Mouse (Mus musculus) thymus, postnatal 36 days (tissue): ENCODE results near the gene Slc35f3.
A peak's percentile ranks its signal among the peaks of the same experiment; 100 is the strongest.

Experiments
- DNase-seq, 2 experiments: peaks; one replicate each; pipeline ENCODE4 v3.0.0; 2022; ENCODE audit warnings: mixed read lengths in 2 of 2

Gene Slc35f3

GRCm38 (mm10) chr8:126420834-126421233, 122.5 kb downstream of the Slc35f3 start:
- no peak for DNase-seq

- DNase-seq, result peak; percentile 98
These were observed 124.0 kb downstream of the Slc35f3 start, which contains the start of gene Coa6 for GRCm38 (mm10) chr8:126422174-126422919. Gene Coa6, plus strand, starts transcription at chr8:126422515.

- no peak for DNase-seq
These were observed 124.6 kb downstream of the Slc35f3 start for GRCm38 (mm10) chr8:126422920-126423300.

- no peak for DNase-seq
These were observed 125.8 kb downstream of the Slc35f3 start for GRCm38 (mm10) chr8:126424163-126424562.

- no peak for DNase-seq
These were observed 126.6 kb downstream of the Slc35f3 start for GRCm38 (mm10) chr8:126424946-126425345.

- DNase-seq, result no peak
These were observed 131.3 kb downstream of the Slc35f3 start for GRCm38 (mm10) chr8:126429635-126430034.

- DNase-seq, result no peak
These were observed 135.5 kb downstream of the Slc35f3 start for GRCm38 (mm10) chr8:126433827-126434226.

- DNase-seq, result no peak
These were observed 140.6 kb downstream of the Slc35f3 start for GRCm38 (mm10) chr8:126438937-126439336.
